Mouse (Mus musculus): ENCODE measurements around the gene Abhd12. TPM values are rescaled to one million over a fixed set of nuclear protein-coding genes. Genes with fewer than 3 reads are reported as not detected.

Abhd12 gene
- polyA plus RNA-seq, 1 experiment from 2014 or later, result 78.9 TPM

GRCm38 (mm10) chr2:150828654-150829053 lies 75.9 kb downstream of the Abhd12 start:
- Histone ChIP-seq H3K4me1 (no peaks in the 10 kb centered on the region), H3K27ac (replicated peaks) (no peak overlapping the region), H3K9ac (no peak overlapping the region), H3K4me3 (replicated peaks) (no peak overlapping the region), H3K27me3 (no peaks in the 10 kb centered on the region), H3K36me3 (peaks cover 84% of the 10 kb centered on the region), H3K9me3 (replicated peaks) (no peaks in the 10 kb centered on the region), H3K4me2 (replicated peaks) (no peak overlapping the region)
- WGBS, result 88% methylated on average over 4 of the region's 4 CpGs
- no peak for ATAC-seq (ENCODE audit: insufficient number of reproducible peaks, low FRiP score, low TSS enrichment, low read depth)

GRCm38 (mm10) chr2:150828164-150828563 lies 76.4 kb downstream of the Abhd12 start:
- Histone ChIP-seq H3K27me3 (no peaks in the 10 kb centered on the region), H3K36me3 (peaks cover 86% of the 10 kb centered on the region)
- WGBS, result 83% methylated on average over 3 of the region's 3 CpGs

GRCm38 (mm10) chr2:150826426-150826825 lies 78.1 kb downstream of the Abhd12 start:
- Histone ChIP-seq H3K27me3 (no peaks in the 10 kb centered on the region), H3K27ac (replicated peaks) (no peak overlapping the region), H3K36me3 (peaks cover 82% of the 10 kb centered on the region), H3K4me2 (replicated peaks) (no peak overlapping the region), H3K4me3 (replicated peaks) (no peak overlapping the region), H3K9me3 (replicated peaks) (no peaks in the 10 kb centered on the region), H3K9ac (no peak overlapping the region), H3K4me1 (no peaks in the 10 kb centered on the region)
- no peak for ATAC-seq (ENCODE audit: insufficient number of reproducible peaks, low FRiP score, low TSS enrichment, low read depth)
- 84% methylated on average over 3 of the region's 3 CpGs for WGBS

More at GRCm38 (mm10) chr2:150828164-150828563, 76.4 kb downstream of the Abhd12 start:
- Histone ChIP-seq H3K9ac (no peak overlapping the region), H3K9me3 (replicated peaks) (no peaks in the 10 kb centered on the region), H3K27ac (replicated peaks) (no peak overlapping the region), H3K4me2 (replicated peaks) (no peak overlapping the region), H3K4me3 (replicated peaks) (no peak overlapping the region), H3K4me1 (no peaks in the 10 kb centered on the region)
- ATAC-seq (ENCODE audit: insufficient number of reproducible peaks, low FRiP score, low TSS enrichment, low read depth), result no peak

DNA sequence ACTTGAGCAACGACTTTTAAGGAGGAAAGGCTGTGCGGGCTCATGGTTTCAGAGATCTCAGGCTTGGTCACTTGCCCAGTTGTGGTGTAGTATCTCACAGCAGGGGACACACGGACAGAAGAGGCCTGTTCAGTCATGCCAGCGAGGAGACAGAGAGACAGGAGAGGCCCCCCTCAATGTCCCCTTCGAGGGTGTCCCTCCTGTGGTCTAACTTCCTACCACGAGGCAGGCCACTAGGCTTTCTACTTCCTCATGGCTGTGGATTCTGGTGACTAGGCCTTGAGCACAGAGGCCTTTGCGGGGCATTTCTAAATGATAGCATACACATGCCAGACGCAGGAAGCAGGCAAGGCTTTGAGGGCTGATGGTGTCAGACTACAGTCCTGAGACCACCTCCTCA lies 81.6 kb downstream of the Abhd12 start:
- no peak overlapping the region for H3K4me2 ChIP-seq (replicated peaks)
- 78% methylated on average over 8 of the region's 8 CpGs for WGBS
- peaks cover 86% of the 10 kb centered on the region for H3K36me3 ChIP-seq
- H3K27me3 ChIP-seq, result no peaks in the 10 kb centered on the region
- no peaks in the 10 kb centered on the region for H3K4me1 ChIP-seq
- H3K4me3 ChIP-seq (replicated peaks), result no peak overlapping the region
- H3K27ac ChIP-seq (replicated peaks), result no peak overlapping the region
- ATAC-seq (ENCODE audit: insufficient number of reproducible peaks, low FRiP score, low TSS enrichment, low read depth), result no peak
- no peaks in the 10 kb centered on the region for H3K9me3 ChIP-seq (replicated peaks)
- no peak overlapping the region for H3K9ac ChIP-seq

GRCm38 (mm10) chr2:150820720-150821119 lies 83.8 kb downstream of the Abhd12 start:
- no peak overlapping the region for H3K27ac ChIP-seq (replicated peaks)
- no peaks in the 10 kb centered on the region for H3K27me3 ChIP-seq
- ATAC-seq (ENCODE audit: insufficient number of reproducible peaks, low FRiP score, low TSS enrichment, low read depth), result no peak
- H3K4me2 ChIP-seq (replicated peaks), result no peak overlapping the region
- no peaks in the 10 kb centered on the region for H3K4me1 ChIP-seq
- WGBS, result 75% methylated on average over 8 of the region's 8 CpGs
- no peak overlapping the region for H3K9ac ChIP-seq
- no peaks in the 10 kb centered on the region for H3K9me3 ChIP-seq (replicated peaks)
- H3K4me3 ChIP-seq (replicated peaks), result no peak overlapping the region
- peaks cover 85% of the 10 kb centered on the region for H3K36me3 ChIP-seq

DNA sequence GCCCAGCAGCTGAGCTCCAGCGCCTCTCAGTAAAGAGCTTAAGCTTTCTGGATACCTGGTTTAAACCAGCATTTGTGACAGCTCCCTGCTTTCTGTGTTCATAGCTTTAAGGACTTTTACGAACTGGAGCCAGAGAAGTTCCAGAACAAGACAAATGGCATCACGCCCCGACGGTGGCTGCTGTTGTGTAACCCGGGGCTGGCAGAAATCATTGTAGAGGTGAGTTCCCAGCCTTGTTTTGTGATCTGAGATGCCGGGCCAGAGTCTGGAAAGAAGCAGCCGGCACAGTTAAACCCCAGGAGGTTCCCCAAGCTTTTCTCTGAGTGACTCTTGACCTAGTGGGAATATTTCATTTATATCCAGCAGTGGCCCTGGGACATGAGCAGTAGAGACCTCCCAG lies 85.8 kb downstream of the Abhd12 start:
- no peak for ATAC-seq (ENCODE audit: insufficient number of reproducible peaks, low FRiP score, low TSS enrichment, low read depth)
- H3K9me3 ChIP-seq (replicated peaks), result no peaks in the 10 kb centered on the region
- H3K27me3 ChIP-seq, result no peaks in the 10 kb centered on the region
- no peak overlapping the region for H3K4me3 ChIP-seq (replicated peaks)
- WGBS, result 89% methylated on average over 8 of the region's 8 CpGs
- H3K4me1 ChIP-seq, result no peaks in the 10 kb centered on the region
- H3K27ac ChIP-seq (replicated peaks), result no peak overlapping the region
- H3K4me2 ChIP-seq (replicated peaks), result no peak overlapping the region
- H3K36me3 ChIP-seq, result peaks cover 87% of the 10 kb centered on the region
- H3K9ac ChIP-seq, result no peak overlapping the region

DNA sequence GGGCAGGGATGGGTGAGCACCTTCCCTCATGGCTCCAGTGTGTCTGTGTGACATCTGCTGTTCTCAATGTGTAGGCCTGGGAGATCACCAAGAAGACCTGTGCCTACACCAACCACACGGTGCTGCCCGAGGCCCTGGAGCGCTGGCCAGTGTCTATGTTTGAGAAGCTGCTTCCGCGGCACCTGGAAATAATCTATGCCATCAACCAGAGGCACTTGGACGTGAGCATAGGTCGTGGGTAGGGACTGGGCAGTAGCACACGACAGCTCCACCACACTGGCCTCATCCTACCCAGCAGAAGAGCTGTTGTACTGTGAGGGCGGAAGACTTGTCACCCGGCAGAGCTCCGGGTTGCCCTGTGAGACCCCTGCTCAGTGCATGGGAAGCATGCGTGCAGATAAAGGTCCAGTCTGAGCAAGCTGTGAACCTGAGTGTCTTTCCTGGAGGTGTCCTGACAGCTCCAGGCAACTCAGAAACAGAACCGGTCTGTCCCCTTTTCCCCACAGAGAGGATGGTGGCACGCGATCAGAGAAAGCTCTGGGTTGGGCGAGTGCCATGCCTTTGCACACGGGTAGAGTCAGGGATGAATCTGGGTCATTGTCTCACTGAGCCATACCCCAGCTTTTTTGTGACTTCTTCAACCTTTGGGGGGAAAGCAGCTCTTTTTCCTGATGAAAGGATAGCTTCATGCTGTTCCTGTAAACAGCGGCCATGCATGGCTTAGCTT lies 87.7 kb downstream of the Abhd12 start:
- ATAC-seq (ENCODE audit: insufficient number of reproducible peaks, low FRiP score, low TSS enrichment, low read depth), result no peak
- H3K4me2 ChIP-seq (replicated peaks), result no peak overlapping the region
- WGBS, result 87% methylated on average over 18 of the region's 18 CpGs
- H3K36me3 ChIP-seq, result peaks cover 89% of the 10 kb centered on the region
- H3K4me3 ChIP-seq (replicated peaks), result no peak overlapping the region
- H3K9ac ChIP-seq, result no peak overlapping the region
- no peak overlapping the region for H3K27ac ChIP-seq (replicated peaks)
- no peaks in the 10 kb centered on the region for H3K27me3 ChIP-seq
- H3K9me3 ChIP-seq (replicated peaks), result no peaks in the 10 kb centered on the region
- H3K4me1 ChIP-seq, result no peaks in the 10 kb centered on the region

GRCm38 (mm10) chr2:150812816-150813215 lies 91.7 kb downstream of the Abhd12 start:
- Histone ChIP-seq H3K4me1 (no peaks in the 10 kb centered on the region), H3K9me3 (replicated peaks) (no peaks in the 10 kb centered on the region), H3K4me2 (replicated peaks) (no peak overlapping the region), H3K4me3 (replicated peaks) (no peak overlapping the region), H3K27me3 (no peaks in the 10 kb centered on the region), H3K9ac (no peak overlapping the region), H3K27ac (replicated peaks) (no peak overlapping the region), H3K36me3 (peaks cover 99% of the 10 kb centered on the region)
- WGBS, result 77% methylated on average over 6 of the region's 6 CpGs
- ATAC-seq (ENCODE audit: insufficient number of reproducible peaks, low FRiP score, low TSS enrichment, low read depth), result no peak

GRCm38 (mm10) chr2:150810603-150811002 lies 93.9 kb downstream of the Abhd12 start:
- 84% methylated on average over 5 of the region's 5 CpGs for WGBS
- no peak overlapping the region for H3K27ac ChIP-seq (replicated peaks)
- ATAC-seq (ENCODE audit: insufficient number of reproducible peaks, low FRiP score, low TSS enrichment, low read depth), result no peak
- no peaks in the 10 kb centered on the region for H3K4me1 ChIP-seq
- H3K4me2 ChIP-seq (replicated peaks), result no peak overlapping the region
- H3K9me3 ChIP-seq (replicated peaks), result no peaks in the 10 kb centered on the region
- H3K9ac ChIP-seq, result no peak overlapping the region
- no peak overlapping the region for H3K4me3 ChIP-seq (replicated peaks)
- no peaks in the 10 kb centered on the region for H3K27me3 ChIP-seq
- H3K36me3 ChIP-seq, result peaks cover 95% of the 10 kb centered on the region

GRCm38 (mm10) chr2:150808812-150809211 lies 95.7 kb downstream of the Abhd12 start:
- Histone ChIP-seq H3K27ac (replicated peaks) (no peak overlapping the region), H3K27me3 (no peaks in the 10 kb centered on the region), H3K36me3 (peaks cover 91% of the 10 kb centered on the region), H3K9me3 (replicated peaks) (no peaks in the 10 kb centered on the region), H3K4me1 (no peaks in the 10 kb centered on the region), H3K4me2 (replicated peaks) (no peak overlapping the region), H3K9ac (no peak overlapping the region), H3K4me3 (replicated peaks) (no peak overlapping the region)
- 90% methylated on average over 6 of the region's 6 CpGs for WGBS
- no peak for ATAC-seq (ENCODE audit: insufficient number of reproducible peaks, low FRiP score, low TSS enrichment, low read depth)

- Histone ChIP-seq H3K27me3 (no peaks in the 10 kb centered on the region), H3K4me2 (replicated peaks) (no peak overlapping the region), H3K4me1 (no peaks in the 10 kb centered on the region), H3K9ac (no peak overlapping the region), H3K36me3 (peaks cover 88% of the 10 kb centered on the region), H3K27ac (replicated peaks) (no peak overlapping the region), H3K9me3 (replicated peaks) (no peaks in the 10 kb centered on the region), H3K4me3 (replicated peaks) (no peak overlapping the region)
- ATAC-seq (ENCODE audit: insufficient number of reproducible peaks, low FRiP score, low TSS enrichment, low read depth), result no peak
- WGBS, result 87% methylated on average over 6 of the region's 6 CpGs
These were observed 96.2 kb downstream of the Abhd12 start for GRCm38 (mm10) chr2:150808381-150808780.

DNA sequence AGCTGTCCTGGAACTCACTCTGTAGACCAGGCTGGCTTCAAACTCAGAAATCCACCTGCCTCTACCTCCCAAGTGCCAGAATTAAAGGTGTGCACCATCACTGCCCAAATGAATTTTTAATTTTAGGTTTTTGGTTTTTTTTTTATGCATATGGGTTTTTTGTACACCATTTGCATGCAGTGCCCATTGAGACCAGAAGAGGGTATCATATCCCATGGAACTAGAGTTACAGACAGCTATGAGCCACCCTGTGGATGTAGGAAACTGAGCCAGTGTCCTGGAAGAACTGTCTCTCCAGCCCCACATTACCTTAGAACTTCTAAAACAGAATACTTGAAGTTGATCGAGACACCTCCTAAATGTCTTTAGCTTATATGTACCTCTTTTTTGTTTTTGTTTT lies 101.5 kb downstream of the Abhd12 start:
- Histone ChIP-seq H3K27me3 (no peaks in the 10 kb centered on the region), H3K9ac (no peak overlapping the region), H3K27ac (replicated peaks) (no peak overlapping the region), H3K4me3 (replicated peaks) (no peak overlapping the region), H3K4me2 (replicated peaks) (no peak overlapping the region), H3K9me3 (replicated peaks) (no peaks in the 10 kb centered on the region), H3K36me3 (peaks cover 70% of the 10 kb centered on the region), H3K4me1 (no peaks in the 10 kb centered on the region)
- ATAC-seq (ENCODE audit: insufficient number of reproducible peaks, low FRiP score, low TSS enrichment, low read depth), result no peak
- WGBS, result 98% methylated on average over 1 of the region's 1 CpGs
